ENCODE assay signal across 14 mouse cellular contexts in the genomic region with DNA sequence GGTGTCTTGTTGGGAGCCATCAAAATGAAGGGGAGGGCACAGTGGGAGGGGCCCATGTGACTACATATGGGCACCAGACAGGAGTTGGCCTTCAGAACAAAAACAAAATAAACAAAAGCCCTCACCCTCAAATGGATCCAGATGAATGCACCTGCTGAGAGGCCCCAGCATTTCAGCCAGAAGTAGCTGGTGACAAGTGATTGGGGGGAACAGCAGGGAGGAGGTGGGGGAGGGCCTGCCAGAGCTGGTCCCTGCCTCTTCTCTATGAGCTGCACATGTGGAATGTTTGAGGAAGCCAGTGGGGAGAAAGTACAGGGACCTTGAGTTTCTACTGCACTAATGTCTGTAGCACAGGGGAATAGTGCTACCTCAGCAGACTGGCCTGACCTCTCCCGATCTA.
DNase-seq lines count a peak whose midpoint lies in the region; ATAC-seq and TF ChIP-seq lines count a peak whose summit lies in the region.
"Had no signal": no experiment of that assay in that cellular context is flagged by ENCODE, and none has a peak within 500 bp of the region (broad histone marks: within the 10 kb centered on the region; RNA-seq: fewer than 3 reads in every experiment).

No protein-coding gene starts in this region.

- no peak overlapping the region for H3K9ac ChIP-seq in hindbrain, embryonic 13.5 days
- H3K9ac ChIP-seq: liver, embryonic 13.5 days had no signal

- no peak for TF ChIP-seq CTCF in brain, embryonic 14.5 days (IDR thresholded peaks at IDR 0.05; ENCODE audit: borderline replicate concordance, extremely low read depth, insufficient read depth, insufficient read length)

- no peak overlapping the region for H3K4me3 ChIP-seq in hindbrain, embryonic 13.5 days
- H3K4me3 ChIP-seq: liver, embryonic 13.5 days; myocyte had no signal

- DNase-seq in kidney, postnatal 4 days = peak; percentile 12 to 23
- DNase-seq in kidney, adult 8-10 months = no peak
- peak; percentile 55 for DNase-seq in brain, embryonic 14.5 days (ENCODE audit: low read depth)
- DNase-seq in embryo, embryonic 11 days = peak; percentile 47
- no peak for DNase-seq in layer of hippocampus, postnatal 25 days (ENCODE audit: extremely low spot score in 1 of 2, low spot score in 1 of 2)
- no peak for DNase-seq in adrenal gland, postnatal 36 days
- DNase-seq: adrenal gland, adult 8-10 months; cerebellum, postnatal 36 days; liver, embryonic 13.5 days; lung, postnatal 4 days had no signal

- no peak overlapping the region for H3K4me2 ChIP-seq in hindbrain, embryonic 13.5 days
- H3K4me2 ChIP-seq: liver, embryonic 13.5 days had no signal

- no peaks in the 10 kb centered on the region for H3K36me3 ChIP-seq in hindbrain, embryonic 13.5 days
- H3K36me3 ChIP-seq: liver, embryonic 13.5 days had no signal

- H3K4me1 ChIP-seq in hindbrain, embryonic 13.5 days (replicated peaks) = 0 out of 2 replicates have a peak, but pooled peaks cover 8% of the 10 kb centered on the region
- H3K4me1 ChIP-seq: liver, embryonic 13.5 days had no signal

- H3K27me3 ChIP-seq in hindbrain, embryonic 13.5 days = 0 out of 2 replicates have a peak, but pooled peaks cover 3% of the 10 kb centered on the region
- H3K27me3 ChIP-seq: liver, embryonic 13.5 days; Patski had no signal

- WGBS in hindbrain, embryonic 13.5 days = 74% methylated on average over 1 of the region's 1 CpGs

- no peaks in the 10 kb centered on the region; the same call in 1 of the 2 replicates for H3K9me3 ChIP-seq in hindbrain, embryonic 13.5 days
- H3K9me3 ChIP-seq: liver, embryonic 13.5 days had no signal

- no peak for TF ChIP-seq POLR2A in brain, embryonic 14.5 days (IDR thresholded peaks at IDR 0.05; ENCODE audit: borderline replicate concordance, extremely low read depth, insufficient read depth, insufficient read length, poor library complexity, severe bottlenecking)

- 0 out of 2 replicates have a peak, but pooled peaks have one; percentile 32 for ATAC-seq in hindbrain, embryonic 13.5 days (ENCODE audit: low FRiP score)
- ATAC-seq: intestine, embryonic 16.5 days; Patski had no signal

- no peak overlapping the region for H3K27ac ChIP-seq in hindbrain, embryonic 13.5 days
- H3K27ac ChIP-seq: liver, embryonic 13.5 days had no signal

Comparison
In these comparisons a context has a peak if more than half of its experiments do, and no peak if none do; other contexts are left out.
1. DNase-seq: peak in kidney, postnatal 4 days (2 of 2), brain, embryonic 14.5 days (single experiment) and embryo, embryonic 11 days (single experiment); none in kidney, adult 8-10 months (0 of 2), layer of hippocampus, postnatal 25 days (0 of 2) and adrenal gland, postnatal 36 days (0 of 2).